Comparison of ENCODE assay signal across 22 mouse cellular contexts in genomic region chr12:9513926-9514325, GRCm38 (mm10). TPM values are rescaled to one million over a fixed set of nuclear protein-coding genes. Genes with fewer than 3 reads are reported as not detected.
A peak's percentile ranks its signal among the peaks of the same experiment; 100 is the strongest.
DNase-seq lines count a peak whose midpoint lies in the region; ATAC-seq and TF ChIP-seq lines count a peak whose summit lies in the region.
"Had no signal": no experiment of that assay in that cellular context is flagged by ENCODE, and none has a peak within 500 bp of the region (broad histone marks: within the 10 kb centered on the region; RNA-seq: fewer than 3 reads in every experiment).

No protein-coding gene starts in this region.

- 59% methylated on average over 5 of the region's 5 CpGs for WGBS in intestine, embryonic 15.5 days
- WGBS in intestine, postnatal 0 days, result 74% methylated on average over 5 of the region's 5 CpGs
- WGBS in lung, postnatal 0 days, result 52% methylated on average over 5 of the region's 5 CpGs
- 42% methylated on average over 5 of the region's 5 CpGs for WGBS in embryonic facial prominence, embryonic 15.5 days

- H3K4me2 ChIP-seq in intestine, embryonic 15.5 days (replicated peaks), result no peak overlapping the region
- no peak overlapping the region for H3K4me2 ChIP-seq in intestine, postnatal 0 days (replicated peaks; ENCODE audit: low read depth)
- H3K4me2 ChIP-seq in lung, postnatal 0 days (replicated peaks; ENCODE audit: low read depth, low read length), result no peak overlapping the region
- H3K4me2 ChIP-seq in embryonic facial prominence, embryonic 15.5 days (replicated peaks), result no peak overlapping the region
- H3K4me2 ChIP-seq: forebrain, embryonic 12.5 days; heart, embryonic 15.5 days; hindbrain, embryonic 13.5 days had no signal

- no peak overlapping the region for H3K9ac ChIP-seq in intestine, embryonic 15.5 days
- no peak overlapping the region for H3K9ac ChIP-seq in intestine, postnatal 0 days (ENCODE audit: low read depth, low read length)
- no peak overlapping the region for H3K9ac ChIP-seq in lung, postnatal 0 days (replicated peaks; ENCODE audit: low read depth)
- H3K9ac ChIP-seq in embryonic facial prominence, embryonic 15.5 days, result no peak overlapping the region
- H3K9ac ChIP-seq: forebrain, embryonic 12.5 days; heart, embryonic 15.5 days; hindbrain, embryonic 13.5 days had no signal

- DNase-seq in lung, postnatal 0 days (ENCODE audit: low spot score), result peak; percentile 22
- no peak for DNase-seq in lung, postnatal 36 days
- DNase-seq in kidney, adult 18-20 months, result no peak
- DNase-seq in urinary bladder, postnatal 10 days (ENCODE audit: low spot score), result no peak
- DNase-seq: adrenal gland, adult 2 months; adrenal gland, postnatal 25 days; cerebellum, adult 18-20 months; cerebellum, adult 9-11 months; cerebellum, postnatal 36 days; gastrocnemius, postnatal 10 days; heart, adult 18-20 months; heart, postnatal 14 days had no signal

- ATAC-seq in intestine, embryonic 15.5 days, result no peak
- ATAC-seq in intestine, postnatal 0 days, result no peak
- no peak; the same call in 1 of the 2 replicates for ATAC-seq in lung, postnatal 0 days
- no peak for ATAC-seq in embryonic facial prominence, embryonic 15.5 days (ENCODE audit: insufficient number of reproducible peaks, low FRiP score, low TSS enrichment, low read depth)
- ATAC-seq: activated CD4-positive, CD25-positive, alpha-beta regulatory T cell, adult 4 months; forebrain, embryonic 16.5 days; Patski had no signal

- no peaks in the 10 kb centered on the region for H3K9me3 ChIP-seq in intestine, embryonic 15.5 days
- no peaks in the 10 kb centered on the region for H3K9me3 ChIP-seq in intestine, postnatal 0 days (ENCODE audit: control insufficient read depth)
- no peaks in the 10 kb centered on the region for H3K9me3 ChIP-seq in lung, postnatal 0 days (ENCODE audit: low read length)
- no peaks in the 10 kb centered on the region for H3K9me3 ChIP-seq in embryonic facial prominence, embryonic 15.5 days (replicated peaks)
- H3K9me3 ChIP-seq: forebrain, embryonic 12.5 days; heart, embryonic 10.5 days; heart, embryonic 15.5 days; hindbrain, embryonic 13.5 days had no signal

- peak overlapping the region; percentile 48 for H3K27ac ChIP-seq in intestine, embryonic 15.5 days
- H3K27ac ChIP-seq in intestine, postnatal 0 days (ENCODE audit: low read depth, low read length), result no peak overlapping the region
- no peak overlapping the region for H3K27ac ChIP-seq in lung, postnatal 0 days (ENCODE audit: low read length)
- peak overlapping the region; percentile 23; the same call in 1 of the 2 replicates for H3K27ac ChIP-seq in embryonic facial prominence, embryonic 15.5 days (replicated peaks)
- H3K27ac ChIP-seq: forebrain, embryonic 12.5 days; heart, embryonic 10.5 days; heart, embryonic 15.5 days; hindbrain, embryonic 13.5 days had no signal

- H3K36me3 ChIP-seq in intestine, embryonic 15.5 days, result no peaks in the 10 kb centered on the region
- H3K36me3 ChIP-seq in intestine, postnatal 0 days (ENCODE audit: control insufficient read depth, insufficient read depth), result no peaks in the 10 kb centered on the region
- H3K36me3 ChIP-seq in lung, postnatal 0 days (ENCODE audit: insufficient read depth, low read length), result no peaks in the 10 kb centered on the region
- no peaks in the 10 kb centered on the region for H3K36me3 ChIP-seq in embryonic facial prominence, embryonic 15.5 days
- H3K36me3 ChIP-seq: forebrain, embryonic 12.5 days; heart, embryonic 10.5 days; heart, embryonic 15.5 days; hindbrain, embryonic 13.5 days had no signal

- no peaks in the 10 kb centered on the region for H3K27me3 ChIP-seq in intestine, embryonic 15.5 days (replicated peaks)
- H3K27me3 ChIP-seq in intestine, postnatal 0 days (replicated peaks; ENCODE audit: control insufficient read depth, insufficient read depth, low read length), result no peaks in the 10 kb centered on the region
- H3K27me3 ChIP-seq in lung, postnatal 0 days (replicated peaks; ENCODE audit: insufficient read depth, low read length), result no peaks in the 10 kb centered on the region
- no peaks in the 10 kb centered on the region for H3K27me3 ChIP-seq in embryonic facial prominence, embryonic 15.5 days
- H3K27me3 ChIP-seq: forebrain, embryonic 12.5 days; heart, embryonic 15.5 days; hindbrain, embryonic 13.5 days; Patski had no signal

- no peak for TF ChIP-seq EP300 in lung, postnatal 0 days (IDR thresholded peaks at IDR 0.05)

- H3K4me1 ChIP-seq in intestine, embryonic 15.5 days (replicated peaks), result no peaks in the 10 kb centered on the region
- H3K4me1 ChIP-seq in intestine, postnatal 0 days (replicated peaks; ENCODE audit: control insufficient read depth, insufficient read depth, low read length), result no peaks in the 10 kb centered on the region
- H3K4me1 ChIP-seq in lung, postnatal 0 days (ENCODE audit: insufficient read depth, low read depth, low read length), result no peaks in the 10 kb centered on the region
- 0 out of 2 replicates have a peak, but pooled peaks cover 4% of the 10 kb centered on the region for H3K4me1 ChIP-seq in embryonic facial prominence, embryonic 15.5 days
- H3K4me1 ChIP-seq: forebrain, embryonic 12.5 days; heart, embryonic 10.5 days; heart, embryonic 15.5 days had no signal

- no peak overlapping the region for H3K4me3 ChIP-seq in intestine, embryonic 15.5 days (replicated peaks)
- H3K4me3 ChIP-seq in intestine, postnatal 0 days (ENCODE audit: low read depth, low read length), result no peak overlapping the region
- no peak overlapping the region for H3K4me3 ChIP-seq in lung, postnatal 0 days (ENCODE audit: low read depth, low read length)
- no peak overlapping the region for H3K4me3 ChIP-seq in embryonic facial prominence, embryonic 15.5 days (replicated peaks)
- H3K4me3 ChIP-seq: forebrain, embryonic 12.5 days; heart, embryonic 10.5 days; heart, embryonic 15.5 days; hindbrain, embryonic 13.5 days had no signal

- TF ChIP-seq CTCF in intestine, postnatal 0 days (IDR thresholded peaks at IDR 0.05; ENCODE audit: low read depth), result no peak
- no peak for TF ChIP-seq CTCF in lung, postnatal 0 days (IDR thresholded peaks at IDR 0.05)

RNA-seq across cellular contexts. Expression of gene Osr1, which starts 56.0 kb away (rescaled TPM):
- 37.1 and 37.8 TPM in 2 replicates for polyA plus RNA-seq in intestine, embryonic 15.5 days (2015; fragmentation: Nextera tagmentation; extraction: Ambion mirVana)
- polyA plus RNA-seq in intestine, postnatal 0 days (2015; fragmentation: Nextera tagmentation; extraction: Ambion mirVana), result 20.1 and 25.0 TPM in 2 replicates
- polyA plus RNA-seq in lung, postnatal 0 days (2015; fragmentation: Nextera tagmentation; extraction: Ambion mirVana), result 8.2 and 10.8 TPM in 2 replicates
- polyA plus RNA-seq in embryonic facial prominence, embryonic 15.5 days (2015; fragmentation: Nextera tagmentation; extraction: Ambion mirVana), result 111 and 127 TPM in 2 replicates
- polyA plus RNA-seq: activated CD4-positive, CD25-positive, alpha-beta regulatory T cell, adult 4 months had no signal

Comparison
In these comparisons a context has a peak if more than half of its experiments do, and no peak if none do; other contexts are left out.
1. H3K27ac ChIP-seq: peak in intestine, embryonic 15.5 days (single experiment) and embryonic facial prominence, embryonic 15.5 days (single experiment); none in intestine, postnatal 0 days (single experiment) and lung, postnatal 0 days (single experiment).